Mouse (Mus musculus) frontal cortex, postnatal 36 days (tissue): ENCODE measurements around the gene Hmgb2.

ENCODE experiments used
- DNase-seq, 2 experiments: peaks; one replicate each; pipeline ENCODE4 v3.0.0; 2022; ENCODE audit warnings: low spot score in 2 of 2

Hmgb2 gene

DNA sequence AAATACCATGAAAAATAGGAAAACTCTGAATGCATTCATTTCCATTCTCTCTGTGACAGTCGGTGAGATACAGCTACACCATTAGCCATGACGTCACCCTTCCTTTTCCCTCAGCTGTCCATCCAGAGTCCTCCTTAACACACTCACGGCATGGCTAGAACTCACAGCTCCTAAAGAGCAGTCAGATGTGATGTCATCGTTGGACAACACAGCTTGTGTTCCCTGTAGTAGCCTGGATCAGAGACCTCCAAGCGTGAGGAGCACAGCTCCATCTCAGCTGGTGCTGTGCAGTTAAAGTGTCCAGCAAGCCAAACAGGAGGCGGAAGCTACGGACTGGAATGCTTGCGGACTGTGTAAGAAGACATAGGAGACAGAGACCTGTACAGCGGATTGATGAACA, 49.2 kb downstream of the Hmgb2 start:
- DNase-seq: no peak

DNA sequence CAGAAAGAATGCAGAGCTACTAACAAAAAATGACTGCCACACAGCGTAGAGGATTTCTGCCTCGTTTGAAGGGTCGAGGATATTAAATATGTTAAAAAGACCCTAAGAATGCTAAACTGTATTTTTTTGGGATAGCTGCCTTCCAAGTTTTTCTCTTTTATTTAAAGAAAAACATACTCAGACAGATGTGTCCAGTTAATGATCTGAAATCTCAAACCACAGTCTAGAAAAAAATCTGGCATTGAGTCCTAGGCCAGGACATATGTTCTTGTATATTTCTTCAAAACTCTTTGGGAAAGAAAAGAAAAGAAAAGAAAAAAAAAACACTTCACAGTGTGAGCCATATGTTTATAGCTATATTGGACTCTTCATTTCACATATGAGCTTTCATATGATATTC, 51.0 kb downstream of the Hmgb2 start:
- DNase-seq: no peak

DNA sequence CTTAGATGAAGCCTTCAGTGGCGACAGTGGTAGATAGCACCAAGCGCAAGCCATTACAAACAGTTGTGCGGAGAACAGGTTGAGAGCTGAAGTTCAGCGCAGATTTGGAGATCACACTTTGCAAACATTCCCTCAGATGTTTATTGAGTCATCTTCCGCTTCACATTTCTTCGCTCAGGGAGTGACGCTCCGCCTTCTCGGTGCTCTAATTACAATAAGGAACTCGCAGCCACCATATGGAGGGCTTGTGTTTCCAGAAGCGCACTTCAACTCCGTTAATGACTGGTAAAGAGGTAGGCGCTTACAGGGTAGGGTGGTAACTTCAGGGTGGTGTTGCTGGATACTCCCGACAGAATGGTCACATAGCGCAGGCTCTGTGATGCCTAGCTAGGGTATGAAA, 52.0 kb downstream of the Hmgb2 start:
- peak; percentile 40 to 53 for DNase-seq

DNA sequence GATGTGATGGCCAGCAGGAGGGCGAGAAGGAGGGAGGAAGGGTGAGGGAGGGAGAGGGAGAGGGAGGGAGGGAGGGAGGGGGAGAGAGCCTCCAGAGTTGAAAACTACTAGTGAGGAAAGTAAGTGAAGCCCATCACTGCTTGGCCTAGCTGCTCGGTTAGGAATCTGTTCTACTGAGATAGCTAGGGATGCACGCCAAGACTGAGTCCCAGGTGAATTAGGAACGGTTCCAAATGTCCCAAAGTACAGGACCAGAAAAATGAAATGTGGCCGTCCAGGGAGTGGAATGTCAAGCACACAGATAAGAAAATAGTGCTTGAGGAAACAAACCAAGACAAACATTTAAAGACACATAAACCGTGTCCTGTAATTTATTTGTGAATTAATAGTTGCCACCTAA, 53.3 kb downstream of the Hmgb2 start:
- DNase-seq: no peak
